Mouse (Mus musculus) liver, embryonic 14.5 days (tissue): Measurements from ENCODE around the gene Mks1. TPM values are rescaled to one million over a fixed set of nuclear protein-coding genes. Genes with fewer than 3 reads are reported as not detected.

Experiments
- ATAC-seq: fragments of 200-750 bp; cut with Nextera tagmentation; 2 replicates; pipeline ENCODE4 v1.8.0; 2017; ENCODE audit warnings: moderate number of reproducible peaks, mild to moderate bottlenecking, moderate library complexity; ENCODE audit not compliant: insufficient read depth
- DNase-seq, 3 experiments: peaks; one replicate each; pipeline ENCODE4 v3.0.0-alpha.2; 2012 to 2013; ENCODE audit warnings: low read depth in 3 of 3, low spot score in 3 of 3
- H3K27ac ChIP-seq: fragments of 300-500 bp; sonication (generic); 2 replicates; pipeline ENCODE4 v1.5.1; 2014; ENCODE audit warnings: moderate library complexity, mild to moderate bottlenecking, control low read depth, inconsistent platforms
- H3K27me3 ChIP-seq: fragments of 300-500 bp; sonication (generic); 2 replicates; pipeline ENCODE4 v1.6.1; 2014; ENCODE audit warnings: mild to moderate bottlenecking, low read length, moderate library complexity; ENCODE audit not compliant: control insufficient read depth, insufficient read depth
- H3K36me3 ChIP-seq: fragments of 300-500 bp; sonication (generic); replicated peaks from 2 replicates; pipeline ENCODE4 v1.6.1; 2014; ENCODE audit warnings: low read depth; ENCODE audit not compliant: control insufficient read depth, insufficient read depth
- H3K4me1 ChIP-seq, 2 experiments: fragments of 200-500 bp in 1 of 2; fragments of 300-500 bp in 1 of 2; sonication (generic) in 1 of 2; replicated peaks; 2 replicates each; pipeline ENCODE4 v1.6.1; 2012 to 2014; ENCODE audit warnings: antibody characterized with exemption in 1 of 2, inconsistent platforms in 1 of 2, low read length in 1 of 2; ENCODE audit not compliant: control insufficient read depth in 2 of 2, insufficient read depth in 2 of 2
- H3K4me2 ChIP-seq: fragments of 300-500 bp; sonication (generic); 2 replicates; pipeline ENCODE4 v1.6.1; 2014; ENCODE audit warnings: low read depth, mild to moderate bottlenecking, control low read depth, moderate library complexity
- H3K4me3 ChIP-seq, 2 experiments: fragments of 200-500 bp in 1 of 2; fragments of 300-500 bp in 1 of 2; sonication (generic) in 1 of 2; 2 replicates each; pipeline ENCODE4 v1.5.1; 2012 to 2014; ENCODE audit warnings: low read depth in 2 of 2, low read length in 2 of 2, mild to moderate bottlenecking in 2 of 2, control low read depth in 1 of 2, inconsistent platforms in 1 of 2, moderate library complexity in 1 of 2; ENCODE audit not compliant: insufficient read depth in 1 of 2
- H3K9ac ChIP-seq: fragments of 300-500 bp; sonication (generic); replicated peaks from 2 replicates; pipeline ENCODE4 v1.6.1; 2014; ENCODE audit warnings: mild to moderate bottlenecking, control low read depth, moderate library complexity
- H3K9me3 ChIP-seq: fragments of 300-500 bp; sonication (generic); 2 replicates; pipeline ENCODE4 v1.6.1; 2016; ENCODE audit warnings: low read length, mixed read lengths; ENCODE audit not compliant: control insufficient read depth
- CTCF ChIP-seq: IDR thresholded peaks from 2 replicates; pipeline ENCODE4 v1.5.1; 2016; ENCODE audit warnings: antibody characterized with exemption, low read depth, control low read depth
- EP300 ChIP-seq: IDR thresholded peaks from 2 replicates; pipeline ENCODE4 v1.6.1; 2016; ENCODE audit warnings: antibody characterized with exemption, low read depth
- WGBS: fragments of 180-500 bp; shearing (Covaris S2); extraction: QIAGEN DNeasy Blood & Tissue Kit; methylation state at CpG from one replicate; pipeline ENCODE4 v1.1.7; 2014; ENCODE audit not compliant: insufficient replicate concordance; 5-methylcytosine and 5-hydroxymethylcytosine counted together
- polyA plus RNA-seq, 2 experiments: library from polyadenylated mRNA; depleted of rRNA in 1 of 2; stranded (reverse) in 1 of 2; unstranded in 1 of 2; fragments of >200 nt; fragmentation: Nextera tagmentation in 1 of 2; extraction: Ambion mirVana in 1 of 2; gene quantifications; 2 replicates each; pipeline versions ENCODE4 v1.2.1 to v1.2.3; 2012 to 2014

Mks1 gene
- polyA plus RNA-seq, 2 experiments, result 0.71 to 2.3 TPM

DNA sequence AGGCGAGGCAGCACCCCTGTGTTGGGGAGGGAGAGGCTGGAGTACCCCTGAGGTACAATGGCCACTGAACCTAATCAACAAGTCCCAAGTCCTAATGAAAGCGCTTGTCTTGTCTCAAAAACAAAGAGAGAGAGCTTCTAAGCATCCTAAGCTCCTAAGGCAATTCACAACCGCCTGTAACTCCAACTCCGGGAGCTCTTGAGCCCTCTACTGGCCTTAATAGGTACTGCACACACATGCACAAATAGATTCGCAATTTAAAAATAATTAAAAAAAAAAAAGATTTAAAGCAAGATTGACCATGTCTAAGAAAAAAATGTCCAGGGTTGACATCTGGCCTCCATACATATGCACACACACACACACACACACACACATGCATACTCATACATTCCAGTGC is 30.5 kb downstream of the Mks1 start:
- Histone ChIP-seq H3K4me3 (no peak overlapping the region), H3K36me3 (no peaks in the 10 kb centered on the region), H3K9me3 (no peaks in the 10 kb centered on the region), H3K27ac (no peak overlapping the region), H3K4me2 (no peak overlapping the region), H3K9ac (no peak overlapping the region), H3K27me3 (no peaks in the 10 kb centered on the region), H3K4me1 (no peaks in the 10 kb centered on the region)
- ATAC-seq, result no peak
- TF ChIP-seq CTCF (peak; percentile 65), EP300 (no peak)
- 24% methylated on average over 5 of the region's 5 CpGs for WGBS
- DNase-seq, result peak in 1 of 3 experiments; percentile 9

DNA sequence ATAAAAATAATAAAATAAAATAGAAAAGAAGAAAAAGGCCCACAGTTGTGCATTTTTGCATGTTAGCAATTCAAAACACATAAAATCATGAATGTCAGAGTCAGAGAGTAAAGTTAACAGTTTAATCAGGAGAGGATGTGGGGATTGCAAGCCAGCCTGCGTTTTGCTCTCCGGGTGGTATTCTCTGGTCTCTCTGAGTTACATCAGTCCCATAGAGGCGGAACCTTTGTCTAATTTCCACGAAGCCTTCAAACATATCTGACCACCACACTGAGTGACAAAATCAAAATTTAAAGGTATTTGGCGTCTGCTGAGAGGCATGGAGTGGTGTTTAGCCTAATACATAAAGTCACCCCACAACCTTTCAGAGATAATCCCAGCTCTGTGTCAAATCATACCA is 31.8 kb downstream of the Mks1 start:
- ATAC-seq, result no peak

DNA sequence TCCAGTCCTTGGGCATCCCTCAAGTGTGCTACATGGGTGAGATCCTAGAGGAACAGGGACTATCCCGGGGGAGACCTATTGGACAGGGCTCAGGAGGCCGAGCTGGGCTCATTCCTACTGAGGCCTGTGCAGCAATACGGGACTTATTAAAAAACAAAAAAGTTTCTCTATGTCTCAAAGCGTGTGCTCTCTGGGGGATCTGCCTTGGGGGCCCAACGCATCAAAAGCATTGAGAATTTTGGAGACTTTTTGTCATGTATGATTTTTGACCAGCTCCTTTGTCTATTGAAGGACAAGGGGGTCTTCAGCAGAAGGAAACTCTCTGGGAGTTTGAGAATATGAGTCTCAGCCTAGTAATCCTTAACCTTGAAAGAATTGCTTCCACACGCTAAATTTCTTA is 39.2 kb downstream of the Mks1 start, which contains the start of gene Olfr462:
Olfr462 (minus strand) TSS at position 101 of the 400 bp plus-strand sequence.
- Histone ChIP-seq H3K4me1 (no peaks in the 10 kb centered on the region), H3K36me3 (no peaks in the 10 kb centered on the region), H3K27me3 (no peaks in the 10 kb centered on the region), H3K27ac (no peak within 1 kb of the TSS), H3K9me3 (no peaks in the 10 kb centered on the region), H3K9ac (no peak within 1 kb of the TSS), H3K4me2 (no peak within 1 kb of the TSS), H3K4me3 (no peak within 1 kb of the TSS)
- WGBS, result 62% methylated on average over 6 of the region's 6 CpGs
- ATAC-seq (no peak), DNase-seq (no peak)
- no peak for TF ChIP-seq EP300
- no peak for TF ChIP-seq CTCF

More for the DNA sequence above, 31.8 kb downstream of the Mks1 start:
- TF ChIP-seq CTCF, result no peak
- no peak for TF ChIP-seq EP300
- H3K4me1 ChIP-seq, result no peaks in the 10 kb centered on the region
- H3K27me3 ChIP-seq, result no peaks in the 10 kb centered on the region
- no peak overlapping the region for H3K9ac ChIP-seq
- DNase-seq, result no peak
- H3K4me3 ChIP-seq, result no peak overlapping the region
- no peak overlapping the region for H3K4me2 ChIP-seq
- WGBS, result 54% methylated on average over 5 of the region's 5 CpGs
- no peaks in the 10 kb centered on the region for H3K9me3 ChIP-seq
- H3K27ac ChIP-seq, result no peak overlapping the region
- H3K36me3 ChIP-seq, result no peaks in the 10 kb centered on the region

DNA sequence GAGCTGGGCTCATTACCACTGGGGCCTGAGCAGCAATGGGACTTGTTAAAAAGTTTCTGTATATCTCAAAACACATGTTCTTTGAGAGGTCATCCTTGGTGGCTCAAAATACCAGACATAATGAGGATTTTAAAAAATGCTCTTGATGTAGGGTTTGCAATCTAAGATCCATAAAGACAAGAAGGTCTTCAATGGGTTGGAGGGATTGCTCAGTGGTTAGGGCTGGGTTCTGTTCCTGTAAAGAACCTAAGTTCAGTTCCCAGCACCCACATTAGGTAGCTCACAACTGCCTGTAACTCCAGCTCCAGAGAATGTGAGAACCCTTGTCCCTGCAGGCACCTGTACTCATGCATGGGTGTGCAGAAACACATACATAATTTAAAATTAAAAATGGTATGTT is 44.3 kb downstream of the Mks1 start, which contains the start of gene Olfr463:
Olfr463 (minus strand) TSS at position 101 of the 400 bp plus-strand sequence.
- TF ChIP-seq CTCF (no peak), EP300 (no peak)
- Histone ChIP-seq H3K4me3 (no peak within 1 kb of the TSS), H3K9ac (no peak within 1 kb of the TSS), H3K27me3 (no peaks in the 10 kb centered on the region), H3K36me3 (no peaks in the 10 kb centered on the region), H3K4me1 (no peaks in the 10 kb centered on the region), H3K4me2 (no peak within 1 kb of the TSS), H3K27ac (no peak within 1 kb of the TSS), H3K9me3 (no peaks in the 10 kb centered on the region)
- DNase-seq, result no peak
- no peak for ATAC-seq

DNA sequence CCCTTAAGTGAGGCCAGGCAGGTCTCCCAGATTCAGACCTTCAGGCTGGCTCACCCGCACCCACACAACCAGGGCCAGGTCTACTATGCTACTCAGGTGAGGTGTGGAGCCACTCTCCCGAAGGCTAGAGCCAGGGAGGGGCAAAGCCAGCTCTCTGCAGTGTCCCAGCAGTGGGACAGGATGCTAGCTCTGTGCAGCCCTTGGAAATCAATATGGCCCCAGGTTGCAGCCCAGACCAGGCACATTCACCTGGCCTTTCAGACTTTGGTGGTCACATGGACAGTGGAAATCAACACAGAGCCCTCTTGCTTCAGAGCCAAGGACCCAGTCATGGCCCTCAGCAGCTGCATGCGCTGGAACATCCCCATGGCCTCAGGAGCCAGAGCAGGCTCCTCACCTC is 51.3 kb downstream of the Mks1 start:
- ATAC-seq (no peak), DNase-seq (no peak)
- Histone ChIP-seq H3K4me2 (no peak overlapping the region), H3K4me1 (no peaks in the 10 kb centered on the region), H3K4me3 (no peak overlapping the region), H3K9ac (no peak overlapping the region), H3K9me3 (no peaks in the 10 kb centered on the region), H3K27ac (no peak overlapping the region), H3K36me3 (no peaks in the 10 kb centered on the region), H3K27me3 (no peaks in the 10 kb centered on the region)
- WGBS, result 41% methylated on average over 3 of the region's 3 CpGs
- TF ChIP-seq EP300, result no peak
- no peak for TF ChIP-seq CTCF

Other genes with a start within 250 kb of the Mks1 start
- gene Hsf5, start 236.1 kb upstream of the Mks1 start, polyA plus RNA-seq (2012; rRNA removed), result 0.02 TPM in 1 of 2 replicates, not detected in the other
- gene Hsf5, start 236.1 kb upstream of the Mks1 start, polyA plus RNA-seq (2014; fragmentation: Nextera tagmentation; extraction: Ambion mirVana), result not detected in 2 replicates
- gene Rnf43, start 190.5 kb upstream of the Mks1 start, polyA plus RNA-seq (2012; rRNA removed), result 3.5 and 4.2 TPM in 2 replicates
- 4.5 and 5.0 TPM in 2 replicates for gene Rnf43, start 190.5 kb upstream of the Mks1 start, polyA plus RNA-seq (2014; fragmentation: Nextera tagmentation; extraction: Ambion mirVana)
- gene Supt4a, start 115.7 kb upstream of the Mks1 start, polyA plus RNA-seq (2012; rRNA removed), result 111 TPM in 2 replicates
- 211 and 214 TPM in 2 replicates for gene Supt4a, start 115.7 kb upstream of the Mks1 start, polyA plus RNA-seq (2014; fragmentation: Nextera tagmentation; extraction: Ambion mirVana)
- gene Tspoap1, start 92.7 kb upstream of the Mks1 start, polyA plus RNA-seq (2012; rRNA removed), result 5.4 and 5.5 TPM in 2 replicates
- gene Tspoap1, start 92.7 kb upstream of the Mks1 start, polyA plus RNA-seq (2014; fragmentation: Nextera tagmentation; extraction: Ambion mirVana), result 1.1 and 2.4 TPM in 2 replicates
- gene Mpo, start 59.6 kb upstream of the Mks1 start, polyA plus RNA-seq (2012; rRNA removed), result 142 and 163 TPM in 2 replicates
- gene Mpo, start 59.6 kb upstream of the Mks1 start, polyA plus RNA-seq (2014; fragmentation: Nextera tagmentation; extraction: Ambion mirVana), result 301 and 360 TPM in 2 replicates
- 0.02 TPM in 1 of 2 replicates, not detected in the other for gene Lpo, start 24.9 kb upstream of the Mks1 start, polyA plus RNA-seq (2012; rRNA removed)
- not detected in 2 replicates for gene Lpo, start 24.9 kb upstream of the Mks1 start, polyA plus RNA-seq (2014; fragmentation: Nextera tagmentation; extraction: Ambion mirVana)
- 3.4 and 3.8 TPM in 2 replicates for gene Epx, start 22.3 kb downstream of the Mks1 start, polyA plus RNA-seq (2012; rRNA removed)
- gene Epx, start 22.3 kb downstream of the Mks1 start, polyA plus RNA-seq (2014; fragmentation: Nextera tagmentation; extraction: Ambion mirVana), result 0.39 and 0.65 TPM in 2 replicates
- not detected in 2 replicates for gene Olfr462, start 39.1 kb downstream of the Mks1 start, polyA plus RNA-seq (2012; rRNA removed)
- not detected in 2 replicates for gene Olfr462, start 39.1 kb downstream of the Mks1 start, polyA plus RNA-seq (2014; fragmentation: Nextera tagmentation; extraction: Ambion mirVana)
- gene Olfr463, start 44.2 kb downstream of the Mks1 start, polyA plus RNA-seq (2012; rRNA removed), result not detected in 2 replicates
- gene Olfr463, start 44.2 kb downstream of the Mks1 start, polyA plus RNA-seq (2014; fragmentation: Nextera tagmentation; extraction: Ambion mirVana), result not detected in 2 replicates
- not detected in 2 replicates for gene Olfr464, start 67.8 kb downstream of the Mks1 start, polyA plus RNA-seq (2012; rRNA removed)
- gene Olfr464, start 67.8 kb downstream of the Mks1 start, polyA plus RNA-seq (2014; fragmentation: Nextera tagmentation; extraction: Ambion mirVana), result not detected in 2 replicates
- gene Dynll2, start 134.3 kb downstream of the Mks1 start, polyA plus RNA-seq (2012; rRNA removed), result 18.0 and 21.5 TPM in 2 replicates
- 5.7 TPM in 2 replicates for gene Dynll2, start 134.3 kb downstream of the Mks1 start, polyA plus RNA-seq (2014; fragmentation: Nextera tagmentation; extraction: Ambion mirVana)
- gene Srsf1, start 194.2 kb downstream of the Mks1 start, polyA plus RNA-seq (2012; rRNA removed), result 111 and 163 TPM in 2 replicates
- 139 and 158 TPM in 2 replicates for gene Srsf1, start 194.2 kb downstream of the Mks1 start, polyA plus RNA-seq (2014; fragmentation: Nextera tagmentation; extraction: Ambion mirVana)
- gene Vezf1, start 215.1 kb downstream of the Mks1 start, polyA plus RNA-seq (2012; rRNA removed), result 4.7 and 5.7 TPM in 2 replicates
- 7.5 and 9.1 TPM in 2 replicates for gene Vezf1, start 215.1 kb downstream of the Mks1 start, polyA plus RNA-seq (2014; fragmentation: Nextera tagmentation; extraction: Ambion mirVana)
- gene Cuedc1, start 244.8 kb downstream of the Mks1 start, polyA plus RNA-seq (2012; rRNA removed), result 0.76 and 0.96 TPM in 2 replicates
- gene Cuedc1, start 244.8 kb downstream of the Mks1 start, polyA plus RNA-seq (2014; fragmentation: Nextera tagmentation; extraction: Ambion mirVana), result 0.36 and 0.53 TPM in 2 replicates